Mouse (Mus musculus) bone marrow macrophage, adult 2 months (primary cell): ENCODE measurements around the gene Pex3.

Experiments used
- CTCF ChIP-seq: IDR thresholded peaks from 2 replicates; pipeline ENCODE4 v1.5.1; 2012; ENCODE audit warnings: low read depth, mild to moderate bottlenecking, low read length, moderate library complexity
- POLR2A ChIP-seq: IDR thresholded peaks from 2 replicates; pipeline ENCODE4 v1.6.1; 2012; ENCODE audit warnings: mild to moderate bottlenecking, low read depth, low read length, borderline replicate concordance

DNA sequence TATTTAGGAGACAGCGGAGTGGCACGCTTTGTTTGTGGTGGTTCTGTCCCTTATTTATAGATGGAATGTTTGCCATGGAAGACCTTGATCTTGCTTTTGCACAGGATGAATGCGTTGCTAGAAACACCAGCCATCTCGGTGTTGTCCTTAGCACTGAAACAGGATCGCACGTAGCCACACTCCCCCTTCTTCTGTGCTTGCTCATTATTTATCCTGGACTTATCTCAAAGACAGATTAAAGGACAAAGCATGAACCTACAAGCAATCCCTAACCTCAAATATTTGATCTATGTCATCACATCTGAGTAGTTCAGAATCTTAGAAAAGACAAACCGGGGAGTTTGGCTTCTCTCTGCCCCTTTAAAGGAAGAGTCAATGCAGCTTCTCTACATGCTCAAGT is 24.2 kb upstream of the Pex3 start:
- no peak for TF ChIP-seq POLR2A
- TF ChIP-seq CTCF = no peak
